Comparison of ENCODE assay signal across 15 mouse cellular contexts in the genomic region with DNA sequence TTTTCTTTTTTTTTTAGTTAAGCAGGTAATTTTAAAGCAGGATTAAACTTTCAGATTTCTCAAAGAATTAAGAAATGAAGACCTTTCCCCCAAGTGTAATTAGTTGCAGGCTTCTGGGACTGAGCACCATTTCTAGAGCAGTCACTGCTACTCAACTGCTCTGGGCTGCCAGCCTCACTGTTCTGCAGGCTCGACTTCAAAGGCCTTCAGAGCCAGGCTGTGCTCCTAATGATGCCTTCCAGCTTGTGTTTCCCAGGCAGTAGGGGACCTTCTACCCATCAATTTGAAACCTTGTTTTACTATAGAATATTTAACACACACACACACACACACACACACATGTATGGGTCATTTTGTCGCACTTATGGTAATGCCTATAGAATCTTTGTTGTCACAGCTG. TPM values are rescaled to one million over a fixed set of nuclear protein-coding genes. Genes with fewer than 3 reads are reported as not detected.
"Had no signal": no experiment of that assay in that cellular context is flagged by ENCODE, and none has a peak within 500 bp of the region (broad histone marks: within the 10 kb centered on the region; RNA-seq: fewer than 3 reads in every experiment).

No protein-coding gene starts in this region.

- H3K27ac ChIP-seq: kidney, embryonic 15.5 days; liver, embryonic 13.5 days; lung, embryonic 15.5 days; macrophage; stomach, postnatal 0 days had no signal

- H3K4me3 ChIP-seq: kidney, embryonic 15.5 days; liver, embryonic 13.5 days; lung, embryonic 15.5 days had no signal

- H3K4me1 ChIP-seq: kidney, embryonic 15.5 days; liver, embryonic 13.5 days; lung, embryonic 15.5 days had no signal

- H3K4me2 ChIP-seq: kidney, embryonic 15.5 days; liver, embryonic 13.5 days; lung, embryonic 15.5 days had no signal

- ATAC-seq: liver, postnatal 0 days had no signal

- H3K9ac ChIP-seq: kidney, embryonic 15.5 days; liver, embryonic 13.5 days; liver, postnatal 0 days; lung, embryonic 15.5 days had no signal

- H3K9me3 ChIP-seq: kidney, embryonic 15.5 days; liver, embryonic 13.5 days; lung, embryonic 15.5 days; megakaryocyte, embryonic 14.5 days had no signal

- H3K36me3 ChIP-seq: kidney, embryonic 15.5 days; liver, embryonic 13.5 days; lung, embryonic 15.5 days had no signal

- DNase-seq: kidney, adult 2 months; kidney, postnatal 14 days; left cerebral cortex, postnatal 4 days; liver; liver, embryonic 13.5 days; liver, postnatal 0 days; lung, postnatal 14 days; right cerebral cortex, adult 18-20 months; thymus, postnatal 4 days had no signal

- H3K27me3 ChIP-seq: kidney, embryonic 15.5 days; liver, embryonic 13.5 days; lung, embryonic 15.5 days; megakaryocyte, embryonic 14.5 days had no signal

RNA-seq across cellular contexts. Expression of gene Cdk15, which starts 34.9 kb away (rescaled TPM):
- polyA plus RNA-seq: large intestine, adult 2 months; liver, embryonic 13.5 days; lung, embryonic 15.5 days had no signal
